Mouse (Mus musculus) kidney, embryonic 14.5 days (tissue): ENCODE results near the gene Ank2. TPM values are rescaled to one million over a fixed set of nuclear protein-coding genes. Genes with fewer than 3 reads are reported as not detected.

Experiments
- ATAC-seq: fragments of 200-750 bp; cut with Nextera tagmentation; 2 replicates; pipeline ENCODE4 v1.8.0; 2017; ENCODE audit warnings: moderate number of reproducible peaks, mild to moderate bottlenecking, moderate TSS enrichment, moderate library complexity; ENCODE audit not compliant: low FRiP score, low TSS enrichment
- H3K27ac ChIP-seq: fragments of 300-500 bp; sonication (generic); 2 replicates; pipeline ENCODE4 v1.5.1; 2014; ENCODE audit warnings: low read depth, mild to moderate bottlenecking, low read length, moderate library complexity, mixed read lengths
- H3K27me3 ChIP-seq: fragments of 300-500 bp; sonication (generic); 2 replicates; pipeline ENCODE4 v1.6.1; 2014; ENCODE audit warnings: mild to moderate bottlenecking, low read length; ENCODE audit not compliant: control insufficient read depth, insufficient read depth
- H3K36me3 ChIP-seq: fragments of 300-500 bp; sonication (generic); 2 replicates; pipeline ENCODE4 v1.6.1; 2014; ENCODE audit warnings: low read length, mixed read lengths; ENCODE audit not compliant: control insufficient read depth, insufficient read depth
- H3K4me1 ChIP-seq: fragments of 300-500 bp; sonication (generic); 2 replicates; pipeline ENCODE4 v1.6.1; 2014; ENCODE audit warnings: low read length, mixed read lengths; ENCODE audit not compliant: control insufficient read depth, insufficient read depth
- H3K4me2 ChIP-seq: fragments of 300-500 bp; sonication (generic); replicated peaks from 2 replicates; pipeline ENCODE4 v1.6.1; 2014; ENCODE audit warnings: low read depth, mild to moderate bottlenecking, low read length
- H3K4me3 ChIP-seq: fragments of 300-500 bp; sonication (generic); 2 replicates; pipeline ENCODE4 v1.5.1; 2014; ENCODE audit warnings: mild to moderate bottlenecking, low read length
- H3K9ac ChIP-seq: fragments of 300-500 bp; sonication (generic); 2 replicates; pipeline ENCODE4 v1.6.1; 2014; ENCODE audit warnings: low read depth, mild to moderate bottlenecking, low read length, moderate library complexity
- H3K9me3 ChIP-seq: fragments of 300-500 bp; sonication (generic); 2 replicates; pipeline ENCODE4 v1.6.1; 2016; ENCODE audit warnings: low read length; ENCODE audit not compliant: control insufficient read depth
- WGBS: fragments of 180-500 bp; shearing (Covaris S2); extraction: QIAGEN DNeasy Blood & Tissue Kit; methylation state at CpG from one replicate; pipeline ENCODE4 v1.1.7; 2014; 5-methylcytosine and 5-hydroxymethylcytosine counted together
- polyA plus RNA-seq: library from polyadenylated mRNA; unstranded; fragments of >200 nt; fragmentation: Nextera tagmentation; extraction: Ambion mirVana; gene quantifications from 2 replicates; pipeline ENCODE4 v1.2.1, GENCODE M21; 2014

The Ank2 gene
- polyA plus RNA-seq, 1 experiment from 2014 or later = 11.5 TPM

GRCm38 (mm10) chr3:127463816-127464480 lies 35.2 kb downstream of the Ank2 start:
- 44% methylated on average over 14 of the region's 14 CpGs for WGBS

GRCm38 (mm10) chr3:127463165-127463564 lies 36.0 kb downstream of the Ank2 start:
- no peak for ATAC-seq

More at GRCm38 (mm10) chr3:127463816-127464480, 35.2 kb downstream of the Ank2 start:
- H3K9ac ChIP-seq = no peak overlapping the region
- H3K4me3 ChIP-seq = no peak overlapping the region
- H3K27ac ChIP-seq = no peak overlapping the region
- no peaks in the 10 kb centered on the region for H3K4me1 ChIP-seq
- no peak for ATAC-seq
- no peaks in the 10 kb centered on the region for H3K9me3 ChIP-seq
- no peaks in the 10 kb centered on the region for H3K36me3 ChIP-seq
- peaks cover 4% of the 10 kb centered on the region; the same call in 1 of the 2 replicates for H3K27me3 ChIP-seq
- H3K4me2 ChIP-seq = no peak overlapping the region

DNA sequence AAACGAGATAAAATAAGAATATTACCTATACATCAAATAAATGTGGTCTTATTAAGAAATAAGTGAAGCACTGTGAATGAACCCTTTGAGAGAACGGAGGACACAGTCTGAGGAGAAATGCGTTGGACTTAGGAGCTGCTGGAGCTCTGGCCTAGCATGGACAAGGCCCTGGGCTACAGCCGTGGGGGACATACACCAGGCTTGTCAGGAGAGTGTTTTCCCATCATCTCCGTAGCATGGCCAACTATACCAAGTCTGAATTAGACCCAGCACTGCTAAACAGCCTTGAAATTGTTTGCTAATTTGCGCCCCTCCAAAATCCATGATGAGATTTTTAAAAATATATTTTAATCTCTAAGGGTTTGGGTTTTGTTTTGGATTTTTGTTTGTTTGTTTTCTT lies 36.7 kb downstream of the Ank2 start:
- 85% methylated on average over 6 of the region's 6 CpGs for WGBS
- no peaks in the 10 kb centered on the region for H3K4me1 ChIP-seq
- no peak overlapping the region for H3K4me3 ChIP-seq
- no peak overlapping the region for H3K9ac ChIP-seq
- no peaks in the 10 kb centered on the region for H3K36me3 ChIP-seq
- no peak overlapping the region for H3K4me2 ChIP-seq
- peaks cover 4% of the 10 kb centered on the region; the same call in 1 of the 2 replicates for H3K27me3 ChIP-seq
- no peak overlapping the region for H3K27ac ChIP-seq
- no peaks in the 10 kb centered on the region for H3K9me3 ChIP-seq
- no peak for ATAC-seq

More at GRCm38 (mm10) chr3:127463165-127463564, 36.0 kb downstream of the Ank2 start:
- Histone ChIP-seq H3K36me3 (no peaks in the 10 kb centered on the region), H3K4me1 (no peaks in the 10 kb centered on the region), H3K9ac (no peak overlapping the region), H3K27me3 (peaks cover 4% of the 10 kb centered on the region; the same call in 1 of the 2 replicates), H3K9me3 (no peaks in the 10 kb centered on the region), H3K4me2 (no peak overlapping the region), H3K27ac (no peak overlapping the region), H3K4me3 (no peak overlapping the region)
- WGBS = 38% methylated on average over 9 of the region's 9 CpGs

- no peak overlapping the region for H3K4me3 ChIP-seq
- ATAC-seq = peak; percentile 16; the same call in 1 of the 2 replicates
- H3K27ac ChIP-seq = no peak overlapping the region
- WGBS = 49% methylated on average over 11 of the region's 11 CpGs
- H3K9ac ChIP-seq = no peak overlapping the region
- no peaks in the 10 kb centered on the region for H3K36me3 ChIP-seq
- peaks cover 4% of the 10 kb centered on the region; the same call in 1 of the 2 replicates for H3K27me3 ChIP-seq
- no peaks in the 10 kb centered on the region for H3K4me1 ChIP-seq
- H3K4me2 ChIP-seq = no peak overlapping the region
- no peaks in the 10 kb centered on the region for H3K9me3 ChIP-seq
Observed at GRCm38 (mm10) chr3:127460891-127461437, 38.2 kb downstream of the Ank2 start.

- no peak overlapping the region for H3K9ac ChIP-seq
- 37% methylated on average over 3 of the region's 3 CpGs for WGBS
- no peaks in the 10 kb centered on the region for H3K9me3 ChIP-seq
- no peak overlapping the region for H3K27ac ChIP-seq
- no peak overlapping the region for H3K4me2 ChIP-seq
- no peaks in the 10 kb centered on the region for H3K4me1 ChIP-seq
- H3K27me3 ChIP-seq = peaks cover 4% of the 10 kb centered on the region; the same call in 1 of the 2 replicates
- H3K36me3 ChIP-seq = no peaks in the 10 kb centered on the region
- H3K4me3 ChIP-seq = no peak overlapping the region
- ATAC-seq = no peak
Observed at GRCm38 (mm10) chr3:127459858-127460257, 39.3 kb downstream of the Ank2 start.

DNA sequence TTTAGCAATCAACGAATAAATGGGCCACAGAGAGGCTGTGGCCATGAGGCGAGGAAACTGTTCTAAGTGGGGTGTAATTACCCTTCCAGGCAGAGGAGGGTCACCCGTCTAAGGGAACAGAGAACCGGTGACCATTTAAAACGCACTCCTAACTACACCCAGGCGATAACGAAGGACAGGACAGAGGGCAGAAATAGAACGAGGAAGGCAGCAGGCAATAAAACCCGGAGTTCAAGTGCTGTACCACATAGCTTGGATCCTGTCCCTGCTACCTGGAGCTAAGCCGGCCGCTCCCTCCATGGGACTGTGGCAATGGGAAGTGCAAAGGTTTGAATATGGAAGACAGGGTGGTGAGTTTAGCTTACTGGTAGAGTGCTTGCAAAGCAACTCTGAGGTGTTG lies 40.2 kb downstream of the Ank2 start:
- Histone ChIP-seq H3K9me3 (no peaks in the 10 kb centered on the region), H3K27ac (no peak overlapping the region), H3K4me3 (no peak overlapping the region), H3K36me3 (no peaks in the 10 kb centered on the region), H3K4me2 (no peak overlapping the region), H3K9ac (no peak overlapping the region), H3K27me3 (peaks cover 4% of the 10 kb centered on the region; the same call in 1 of the 2 replicates), H3K4me1 (no peaks in the 10 kb centered on the region)
- 16% methylated on average over 11 of the region's 11 CpGs for WGBS
- ATAC-seq = no peak

DNA sequence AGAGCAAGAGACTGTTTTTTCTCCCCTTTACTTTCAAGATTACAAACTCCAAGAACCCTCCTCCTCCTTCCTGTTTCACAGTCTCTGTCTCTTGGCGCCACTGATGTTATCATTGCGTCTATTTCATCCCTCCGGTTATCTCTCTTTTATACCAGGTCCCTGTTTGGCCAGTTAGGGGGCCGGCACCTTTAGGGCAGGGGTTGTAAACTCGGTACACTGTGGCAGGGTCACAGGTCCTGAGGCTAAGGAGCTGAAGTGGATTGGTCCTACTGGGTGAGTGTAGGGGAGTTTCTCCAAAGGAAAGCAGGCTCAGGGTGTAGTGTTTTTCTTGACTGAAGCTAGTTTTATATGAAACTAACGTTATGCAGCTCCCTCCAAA lies 40.7 kb downstream of the Ank2 start:
- no peak overlapping the region for H3K27ac ChIP-seq
- H3K36me3 ChIP-seq = no peaks in the 10 kb centered on the region
- WGBS = 21% methylated on average over 6 of the region's 6 CpGs
- peaks cover 4% of the 10 kb centered on the region; the same call in 1 of the 2 replicates for H3K27me3 ChIP-seq
- no peak overlapping the region for H3K4me3 ChIP-seq
- H3K9ac ChIP-seq = no peak overlapping the region
- no peaks in the 10 kb centered on the region for H3K9me3 ChIP-seq
- H3K4me1 ChIP-seq = no peaks in the 10 kb centered on the region
- ATAC-seq = no peak
- no peak overlapping the region for H3K4me2 ChIP-seq

DNA sequence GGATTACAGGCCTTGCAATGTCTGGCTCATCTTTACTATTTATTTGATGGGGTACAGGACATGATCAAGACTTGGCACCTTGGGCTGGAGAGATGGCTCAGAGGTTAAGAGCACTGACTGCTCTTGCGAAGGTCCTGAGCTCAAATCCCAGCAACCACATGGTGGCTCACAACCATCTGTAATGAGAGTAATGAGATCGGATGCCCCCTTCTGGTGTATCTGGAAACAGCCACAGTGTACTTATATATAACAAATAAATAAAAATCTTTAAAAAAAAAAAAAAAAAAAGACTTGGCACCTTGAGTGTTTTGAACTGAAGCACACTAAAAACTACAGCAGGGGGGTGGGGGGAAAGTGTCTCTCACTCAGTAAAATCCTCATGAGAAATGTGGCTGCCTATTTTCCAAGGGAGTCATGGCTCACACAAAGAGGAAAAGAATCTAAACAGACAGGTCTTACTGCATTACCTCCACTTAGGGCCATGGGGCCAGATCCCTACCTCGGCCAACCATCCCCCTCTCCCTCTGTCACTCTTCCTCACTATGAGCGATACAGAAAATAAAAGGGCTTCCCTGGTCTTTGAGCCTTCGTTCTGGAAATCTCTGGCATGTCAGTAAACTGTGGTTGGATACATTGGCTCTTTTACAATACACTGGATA lies 41.3 kb downstream of the Ank2 start:
- Histone ChIP-seq H3K9ac (no peak overlapping the region), H3K4me3 (no peak overlapping the region), H3K4me2 (no peak overlapping the region), H3K27ac (no peak overlapping the region), H3K27me3 (peaks cover 4% of the 10 kb centered on the region; the same call in 1 of the 2 replicates), H3K36me3 (no peaks in the 10 kb centered on the region), H3K4me1 (no peaks in the 10 kb centered on the region), H3K9me3 (no peaks in the 10 kb centered on the region)
- peak; percentile 33; the same call in 1 of the 2 replicates for ATAC-seq
- WGBS = 34% methylated on average over 5 of the region's 5 CpGs

- Histone ChIP-seq H3K9ac (no peak overlapping the region), H3K4me2 (no peak overlapping the region), H3K4me1 (no peaks in the 10 kb centered on the region), H3K27me3 (no peaks in the 10 kb centered on the region), H3K36me3 (no peaks in the 10 kb centered on the region), H3K27ac (no peak overlapping the region), H3K9me3 (no peaks in the 10 kb centered on the region), H3K4me3 (no peak overlapping the region)
- ATAC-seq = no peak
- WGBS = 82% methylated on average over 4 of the region's 4 CpGs
Observed at GRCm38 (mm10) chr3:127453738-127454137, 45.4 kb downstream of the Ank2 start.
